ENCODE assay signal across 15 mouse cellular contexts in genomic region chr1:120607576-120608400, GRCm38 (mm10). TPM values are rescaled to one million over a fixed set of nuclear protein-coding genes. Genes with fewer than 3 reads are reported as not detected.
A peak's percentile ranks its signal among the peaks of the same experiment; 100 is the strongest.
DNase-seq lines count a peak whose midpoint lies in the region; ATAC-seq and TF ChIP-seq lines count a peak whose summit lies in the region.
"Had no signal": no experiment of that assay in that cellular context is flagged by ENCODE, and none has a peak within 500 bp of the region (broad histone marks: within the 10 kb centered on the region; RNA-seq: fewer than 3 reads in every experiment).

No protein-coding gene starts in this region.

- peaks cover 23% of the 10 kb centered on the region for H3K4me1 ChIP-seq in embryonic facial prominence, embryonic 10.5 days
- peaks cover 11% of the 10 kb centered on the region for H3K4me1 ChIP-seq in hindbrain, embryonic 16.5 days (ENCODE audit: control insufficient read depth, insufficient read depth, low read depth, low read length)
- peaks cover 11% of the 10 kb centered on the region for H3K4me1 ChIP-seq in midbrain, embryonic 16.5 days (ENCODE audit: control insufficient read depth, insufficient read depth, low read length)
- H3K4me1 ChIP-seq in heart, embryonic 10.5 days, result peaks cover 13% of the 10 kb centered on the region
- H3K4me1 ChIP-seq in lung, adult 2 months (ENCODE audit: control insufficient read depth, insufficient read depth, low read length), result no peaks in the 10 kb centered on the region

- no peak for TF ChIP-seq POLR2A in lung, adult 2 months (IDR thresholded peaks at IDR 0.05; ENCODE audit: borderline replicate concordance, extremely low read depth, low read depth, low read length)

- peaks cover 100% of the 10 kb centered on the region for H3K27me3 ChIP-seq in embryonic facial prominence, embryonic 10.5 days (replicated peaks; ENCODE audit: low read depth, poor library complexity, severe bottlenecking)
- H3K27me3 ChIP-seq in hindbrain, embryonic 16.5 days (replicated peaks; ENCODE audit: control insufficient read depth, insufficient read depth, low read length), result peaks cover 52% of the 10 kb centered on the region
- H3K27me3 ChIP-seq in midbrain, embryonic 16.5 days (ENCODE audit: control insufficient read depth, insufficient read depth, low read depth, low read length), result peaks cover 54% of the 10 kb centered on the region
- H3K27me3 ChIP-seq in heart, embryonic 10.5 days (ENCODE audit: insufficient read depth, poor library complexity, severe bottlenecking), result peaks cover 96% of the 10 kb centered on the region

- 6% methylated on average over 11 of the region's 11 CpGs for WGBS in embryonic facial prominence, embryonic 10.5 days
- WGBS in hindbrain, embryonic 16.5 days, result 9% methylated on average over 11 of the region's 11 CpGs
- 7% methylated on average over 11 of the region's 11 CpGs for WGBS in midbrain, embryonic 16.5 days
- WGBS in heart, embryonic 10.5 days, result 7% methylated on average over 11 of the region's 11 CpGs
- 17% methylated on average over 11 of the region's 11 CpGs for WGBS in lung, adult 2 months

- no peaks in the 10 kb centered on the region for H3K9me3 ChIP-seq in embryonic facial prominence, embryonic 10.5 days
- H3K9me3 ChIP-seq in hindbrain, embryonic 16.5 days (ENCODE audit: control insufficient read depth, low read length), result no peaks in the 10 kb centered on the region
- H3K9me3 ChIP-seq in midbrain, embryonic 16.5 days (replicated peaks; ENCODE audit: control insufficient read depth, low read length, poor library complexity, severe bottlenecking), result no peaks in the 10 kb centered on the region
- H3K9me3 ChIP-seq in heart, embryonic 10.5 days, result no peaks in the 10 kb centered on the region

- TF ChIP-seq CTCF in lung, adult 2 months (IDR thresholded peaks at IDR 0.05; ENCODE audit: insufficient read depth, low read length), result no peak

- no peak for ATAC-seq in hindbrain, embryonic 16.5 days
- no peak for ATAC-seq in midbrain, embryonic 16.5 days
- ATAC-seq: forebrain, embryonic 16.5 days; intestine, postnatal 0 days had no signal

- H3K36me3 ChIP-seq in embryonic facial prominence, embryonic 10.5 days (replicated peaks), result no peaks in the 10 kb centered on the region
- H3K36me3 ChIP-seq in hindbrain, embryonic 16.5 days (ENCODE audit: control insufficient read depth, insufficient read depth, low read length), result no peaks in the 10 kb centered on the region
- no peaks in the 10 kb centered on the region for H3K36me3 ChIP-seq in midbrain, embryonic 16.5 days (ENCODE audit: control insufficient read depth, insufficient read depth, low read length)
- H3K36me3 ChIP-seq in heart, embryonic 10.5 days, result no peaks in the 10 kb centered on the region

- H3K4me2 ChIP-seq in hindbrain, embryonic 16.5 days (ENCODE audit: low read length), result peak overlapping the region; percentile 33; the same call in 1 of the 2 replicates
- peak overlapping the region; percentile 41 for H3K4me2 ChIP-seq in midbrain, embryonic 16.5 days (ENCODE audit: low read length)

- H3K9ac ChIP-seq in hindbrain, embryonic 16.5 days (ENCODE audit: low read depth, low read length), result no peak overlapping the region
- H3K9ac ChIP-seq in midbrain, embryonic 16.5 days (ENCODE audit: low read depth, low read length), result peak overlapping the region; percentile 48; the same call in 1 of the 2 replicates

- H3K27ac ChIP-seq in embryonic facial prominence, embryonic 10.5 days (replicated peaks), result no peak overlapping the region
- no peak overlapping the region for H3K27ac ChIP-seq in hindbrain, embryonic 16.5 days (ENCODE audit: low read depth, low read length)
- peak overlapping the region; percentile 65; the same call in 1 of the 2 replicates for H3K27ac ChIP-seq in midbrain, embryonic 16.5 days (ENCODE audit: low read length)
- no peak overlapping the region for H3K27ac ChIP-seq in heart, embryonic 10.5 days

- peak; percentile 45 for DNase-seq in embryo, embryonic 9.5 days (ENCODE audit: extremely low spot score)
- DNase-seq in embryo, embryonic 10.5 days (ENCODE audit: low spot score), result no peak
- peak; percentile 46 for DNase-seq in embryonic facial prominence, embryonic 10.5 days (ENCODE audit: low spot score)
- no peak for DNase-seq in heart, embryonic 10.5 days (ENCODE audit: low spot score)
- DNase-seq in right cerebral cortex, postnatal 36 days (ENCODE audit: low spot score in 2 of 2), result no peak
- DNase-seq in lung, adult 2 months, result no peak
- DNase-seq: B cell, adult 2 months; heart, adult 11 months; thymus, adult 2 months had no signal

- no peak overlapping the region for H3K4me3 ChIP-seq in embryonic facial prominence, embryonic 10.5 days
- peak overlapping the region; percentile 23 for H3K4me3 ChIP-seq in hindbrain, embryonic 16.5 days (ENCODE audit: low read length)
- peak overlapping the region; percentile 32 for H3K4me3 ChIP-seq in midbrain, embryonic 16.5 days (ENCODE audit: low read depth, low read length)
- no peak overlapping the region for H3K4me3 ChIP-seq in heart, embryonic 10.5 days
- H3K4me3 ChIP-seq in lung, adult 2 months (replicated peaks; ENCODE audit: extremely low read depth, low read depth, low read length), result no peak overlapping the region

RNA-seq across cellular contexts. Expression of gene En1, which starts 5.6 kb away (rescaled TPM):
- polyA plus RNA-seq in embryonic facial prominence, embryonic 10.5 days (2016; fragmentation: Nextera tagmentation; extraction: Ambion mirVana), result 0.30 and 0.47 TPM in 2 replicates
- 3.1 and 4.0 TPM in 2 replicates for polyA plus RNA-seq in hindbrain, embryonic 16.5 days (2015; fragmentation: Nextera tagmentation; extraction: Ambion mirVana)
- polyA plus RNA-seq in midbrain, embryonic 16.5 days (2015; fragmentation: Nextera tagmentation; extraction: Ambion mirVana), result 5.9 and 7.6 TPM in 2 replicates
- 0.57 TPM in 1 of 2 replicates, not detected in the other for polyA plus RNA-seq in heart, embryonic 10.5 days (2016; fragmentation: Nextera tagmentation; extraction: Ambion mirVana)
- polyA plus RNA-seq in lung, adult 2 months (2012; rRNA removed), result not detected in 2 replicates
- polyA plus RNA-seq: forebrain, embryonic 16.5 days; intestine, postnatal 0 days; large intestine, adult 2 months; liver, embryonic 16.5 days had no signal

Comparison
In these comparisons a context has a peak if more than half of its experiments do, and no peak if none do; other contexts are left out.
1. DNase-seq: peak in embryo, embryonic 9.5 days (single experiment) and embryonic facial prominence, embryonic 10.5 days (single experiment); none in embryo, embryonic 10.5 days (single experiment), heart, embryonic 10.5 days (single experiment), right cerebral cortex, postnatal 36 days (0 of 2) and lung, adult 2 months (single experiment).
2. H3K4me3 ChIP-seq: peak in hindbrain, embryonic 16.5 days (single experiment) and midbrain, embryonic 16.5 days (single experiment); none in embryonic facial prominence, embryonic 10.5 days (single experiment), heart, embryonic 10.5 days (single experiment) and lung, adult 2 months (single experiment).